Mouse (Mus musculus): ENCODE measurements around the gene Adam26a. TPM values are rescaled to one million over a fixed set of nuclear protein-coding genes. Genes with fewer than 3 reads are reported as not detected.
"Not testable (repeated sequence)": the region's sequence is repeated elsewhere in the genome, so short reads cannot be mapped to it uniquely, and the experiment has no call there.

Gene Adam26a
- not detected in 2 replicates for polyA plus RNA-seq (2012; ENCODE audit: insufficient read depth, insufficient read length, missing spikeins)

- H3K27ac ChIP-seq (ENCODE audit: insufficient read depth, low read depth, low read length); H3K4me3 ChIP-seq (ENCODE audit: insufficient read depth, low read length); H3K4me1 ChIP-seq (ENCODE audit: control insufficient read depth, insufficient read depth, low read length): not testable (repeated sequence)
Measured at GRCm38 (mm10) chr8:43576607-43577006, at the start of gene Adam26a. TSS of gene Adam26a (minus strand) at chr8:43576707.

- TF ChIP-seq CTCF (IDR thresholded peaks at IDR 0.05; ENCODE audit: low read depth, low read length) = no peak
- TF ChIP-seq POLR2A (IDR thresholded peaks at IDR 0.05; ENCODE audit: borderline replicate concordance, low read depth, low read length) = no peak
- no peaks in the 10 kb centered on the region for H3K4me1 ChIP-seq (ENCODE audit: control insufficient read depth, insufficient read depth, low read length)
- no peak overlapping the region for H3K4me3 ChIP-seq (ENCODE audit: insufficient read depth, low read length)
- H3K27ac ChIP-seq (ENCODE audit: insufficient read depth, low read depth, low read length) = no peak overlapping the region
Measured at GRCm38 (mm10) chr8:43616046-43616445, 39.5 kb upstream of the Adam26a start.

GRCm38 (mm10) chr8:43603657-43604056 is 27.1 kb upstream of the Adam26a start:
- not testable (repeated sequence) for H3K4me1 ChIP-seq (ENCODE audit: control insufficient read depth, insufficient read depth, low read length); H3K4me3 ChIP-seq (ENCODE audit: insufficient read depth, low read length)

GRCm38 (mm10) chr8:43603166-43603565 is 26.7 kb upstream of the Adam26a start:
- not testable (repeated sequence) for H3K27ac ChIP-seq (ENCODE audit: insufficient read depth, low read depth, low read length); H3K4me1 ChIP-seq (ENCODE audit: control insufficient read depth, insufficient read depth, low read length); H3K4me3 ChIP-seq (ENCODE audit: insufficient read depth, low read length)

More at GRCm38 (mm10) chr8:43603657-43604056, 27.1 kb upstream of the Adam26a start:
- not testable (repeated sequence) for H3K27ac ChIP-seq (ENCODE audit: insufficient read depth, low read depth, low read length)

- H3K4me3 ChIP-seq (ENCODE audit: insufficient read depth, low read length) = not testable (repeated sequence)
Measured at GRCm38 (mm10) chr8:43528006-43528405, 48.5 kb downstream of the Adam26a start, which contains the start of gene Adam26b. TSS of gene Adam26b (minus strand) at chr8:43528106.

More at GRCm38 (mm10) chr8:43528006-43528405, 48.5 kb downstream of the Adam26a start, which contains the start of gene Adam26b:
- H3K4me1 ChIP-seq (ENCODE audit: control insufficient read depth, insufficient read depth, low read length); H3K27ac ChIP-seq (ENCODE audit: insufficient read depth, low read depth, low read length): not testable (repeated sequence)

Other genes starting within 250 kb of the Adam26a start
- gene Adam26b, start 48.6 kb downstream of the Adam26a start, polyA plus RNA-seq (2012; ENCODE audit: insufficient read depth, insufficient read length, missing spikeins) = not detected in 2 replicates
- not detected in 2 replicates for gene Gm5346, start 50.6 kb upstream of the Adam26a start, polyA plus RNA-seq (2012; ENCODE audit: insufficient read depth, insufficient read length, missing spikeins)
- not detected in 2 replicates for gene Adam34, start 133.3 kb upstream of the Adam26a start, polyA plus RNA-seq (2012; ENCODE audit: insufficient read depth, insufficient read length, missing spikeins)

Measured in bone marrow macrophage, adult 2 months (primary cell).